Mouse (Mus musculus): ENCODE measurements around the gene A730071L15Rik.

- TF ChIP-seq POLR2A (IDR thresholded peaks at IDR 0.05; ENCODE audit: borderline replicate concordance, insufficient read depth, low read length), result no peak
- TF ChIP-seq CTCF (IDR thresholded peaks at IDR 0.05; ENCODE audit: borderline replicate concordance, insufficient read depth, low read depth, low read length), result no peak
Measured at GRCm38 (mm10) chr11:6180811-6181399, 18.9 kb upstream of the A730071L15Rik start.
